Mouse (Mus musculus) hematopoietic stem cell, adult 5-6 weeks (primary cell): Measurements from ENCODE around the gene Edn3. TPM values are rescaled to one million over a fixed set of nuclear protein-coding genes. Genes with fewer than 3 reads are reported as not detected.
A peak's percentile ranks its signal among the peaks of the same experiment; 100 is the strongest.

Experiments used
- ATAC-seq, 2 experiments: fragments of 125-278 bp in 1 of 2; replicated peaks in 1 of 2; 2 replicates each; pipeline ENCODE4 v1.8.0; 2016 to 2017; ENCODE audit warnings: inconsistent platforms in 2 of 2, mild to moderate bottlenecking in 2 of 2, moderate number of reproducible peaks in 2 of 2, low read depth in 1 of 2, moderate TSS enrichment in 1 of 2; ENCODE audit not compliant: low FRiP score in 2 of 2, poor library complexity in 2 of 2, severe bottlenecking in 2 of 2, insufficient read depth in 1 of 2, low TSS enrichment in 1 of 2
- total RNA-seq: library from RNA; stranded (forward); fragments of 172-1452, 232-1000 nt; gene quantifications from 2 replicates; pipeline ENCODE4 v1.2.3, GENCODE M21; 2017

Edn3 gene
- total RNA-seq, 1 experiment from 2014 or later: 0.84 TPM

DNA sequence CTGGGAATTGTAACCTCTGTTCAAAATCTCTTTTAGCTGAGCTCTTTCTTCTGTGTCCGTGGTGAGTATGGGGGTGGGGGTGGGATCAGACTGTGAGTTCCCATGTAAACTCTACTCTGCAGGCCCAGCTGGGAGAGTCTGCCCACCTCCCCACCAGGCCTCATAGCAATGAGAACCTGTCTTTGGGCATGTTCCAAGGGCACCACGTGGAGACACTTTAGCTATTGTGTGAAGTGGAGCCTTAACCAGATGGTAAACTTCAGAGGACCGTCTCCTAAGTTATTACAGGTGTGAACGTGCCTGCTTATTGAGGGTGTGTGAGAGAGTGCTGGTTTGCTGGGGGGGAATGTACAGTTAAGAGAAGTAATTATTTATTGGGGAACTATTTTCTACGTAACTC lies 22.5 kb downstream of the Edn3 start:
- no peak for ATAC-seq

DNA sequence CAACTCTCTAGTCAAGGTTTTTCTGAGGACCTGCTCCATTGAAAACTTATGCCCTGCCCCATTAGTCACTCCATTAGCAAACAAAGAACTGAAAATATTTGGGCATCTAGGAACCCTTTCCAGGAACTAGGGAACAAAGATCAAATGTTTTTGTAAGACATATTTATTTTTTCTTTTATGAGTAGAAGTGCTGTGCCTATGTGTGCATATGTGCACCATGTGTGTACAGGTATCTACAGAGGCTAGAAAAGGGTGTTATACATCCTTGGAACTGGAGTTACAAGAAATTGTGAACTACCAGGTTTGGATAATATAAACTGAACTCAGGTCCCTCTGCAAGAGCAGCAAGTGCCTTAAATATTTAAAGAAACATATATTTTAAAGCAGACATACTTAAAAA lies 28.4 kb downstream of the Edn3 start:
- ATAC-seq: no peak

DNA sequence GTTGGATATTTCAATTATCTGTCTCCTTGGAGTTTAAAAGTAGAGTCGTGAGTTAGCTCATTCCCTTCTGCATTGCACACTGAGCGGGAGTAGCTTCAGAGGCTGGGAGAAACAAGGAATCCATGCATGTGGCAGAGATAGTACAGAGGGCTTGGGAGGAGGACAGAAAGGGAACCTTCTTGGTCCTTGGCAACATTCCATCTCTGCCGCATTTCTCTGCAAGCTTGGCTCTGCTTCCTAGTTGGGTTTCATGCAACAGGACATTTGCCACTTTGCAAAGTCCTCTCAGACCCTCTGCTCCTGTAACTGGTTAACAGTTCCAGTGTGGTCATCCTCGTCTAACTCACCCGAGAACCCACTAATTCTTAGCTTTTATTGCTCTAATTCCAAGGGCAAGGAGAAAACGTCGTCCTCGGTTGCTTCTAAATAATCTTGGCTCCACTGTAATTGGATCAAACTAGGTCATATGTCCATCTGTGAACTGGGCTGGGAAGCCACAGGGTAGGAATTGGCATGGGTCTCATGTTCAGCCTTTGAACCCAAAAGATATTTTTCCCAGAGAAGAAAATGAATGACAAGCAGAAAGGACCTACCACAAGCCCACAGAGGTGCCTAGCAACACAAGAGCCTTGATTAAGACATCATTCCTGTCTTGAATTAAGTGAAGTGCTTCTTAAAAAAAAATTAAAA lies 32.2 kb downstream of the Edn3 start:
- ATAC-seq: no peak

DNA sequence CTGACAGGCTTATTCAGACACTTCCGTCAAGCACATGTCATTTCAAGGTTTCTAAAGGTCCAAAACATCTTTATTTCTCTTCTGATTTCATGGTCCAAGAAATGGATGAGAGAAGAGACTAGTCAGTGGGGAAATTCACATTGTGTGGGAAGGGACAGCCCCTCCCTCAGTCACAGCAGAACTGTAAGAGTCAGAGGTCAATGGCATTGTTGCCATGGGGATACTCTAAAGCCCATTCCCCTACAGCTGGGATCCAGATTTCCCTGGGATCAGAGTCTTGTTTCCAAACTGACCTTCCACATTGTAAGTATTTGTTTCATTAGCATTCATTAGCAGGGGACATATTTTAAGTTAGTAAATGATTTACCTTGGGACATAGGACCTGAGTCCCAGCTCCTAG lies 32.8 kb downstream of the Edn3 start:
- no peak for ATAC-seq

DNA sequence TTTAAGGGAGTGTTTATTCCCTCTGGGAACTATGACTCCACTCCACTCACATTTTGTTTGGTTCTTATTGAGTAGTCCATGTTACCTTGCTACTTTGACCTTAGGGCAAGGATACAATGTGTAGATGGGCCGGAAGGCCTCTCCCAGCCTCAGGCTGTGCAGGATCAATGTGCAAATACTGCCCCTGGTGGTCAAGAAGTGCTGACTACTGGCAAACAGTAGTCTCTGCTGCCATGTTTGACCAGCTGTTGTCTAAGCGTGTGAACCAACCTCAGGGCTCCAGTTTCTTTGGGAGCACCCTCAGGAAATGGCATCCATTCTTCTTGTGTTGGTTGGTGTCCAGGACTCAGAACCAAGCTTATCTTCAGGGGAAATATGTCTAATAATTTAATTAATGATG lies 36.6 kb downstream of the Edn3 start:
- no peak for ATAC-seq

DNA sequence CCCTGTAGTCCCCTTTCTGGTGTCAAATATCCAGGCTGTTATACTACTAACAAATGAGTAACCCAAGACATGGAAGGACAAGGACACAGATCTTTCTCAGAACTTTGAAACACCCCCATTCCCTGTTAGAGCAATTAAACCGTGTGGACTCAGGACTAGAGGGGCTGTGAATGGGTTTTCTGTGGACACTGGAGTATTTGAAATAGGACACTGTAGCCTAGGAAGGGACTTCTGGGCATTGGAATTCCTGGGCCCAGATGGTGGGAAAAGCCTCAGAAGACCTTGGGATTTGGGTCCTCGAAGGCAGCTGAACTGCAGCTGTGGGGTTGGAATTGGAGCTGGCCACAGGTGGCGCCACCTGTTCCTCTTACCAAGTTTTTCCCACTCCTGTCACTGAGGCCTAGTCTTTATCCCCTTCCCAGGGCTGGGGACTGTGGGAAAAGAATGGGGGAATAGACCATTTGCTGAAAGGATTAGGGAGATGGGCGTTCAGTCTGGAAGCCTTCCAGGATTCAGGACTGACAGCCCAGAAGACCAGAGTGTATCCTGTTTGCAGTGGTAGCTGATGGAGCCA lies 37.2 kb downstream of the Edn3 start:
- no peak for ATAC-seq

DNA sequence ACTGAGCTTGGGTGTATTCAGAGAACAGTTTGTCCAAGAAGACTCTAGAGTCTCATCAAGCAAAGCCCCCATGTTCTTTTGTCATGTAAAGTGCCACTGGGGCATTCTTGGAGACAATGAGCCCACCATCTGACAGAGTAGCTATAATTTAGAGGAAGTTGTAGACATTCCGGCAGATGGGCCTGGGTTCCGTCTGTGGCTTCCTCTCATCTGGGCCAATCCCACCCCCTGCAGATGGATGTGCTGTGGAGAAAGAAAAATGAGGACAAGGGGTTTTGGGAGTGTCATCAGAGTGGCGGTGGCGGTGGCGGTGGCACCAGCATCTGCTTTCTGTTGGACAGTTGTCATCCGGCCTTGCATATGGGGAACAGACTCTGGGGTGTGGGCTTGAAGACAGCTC lies 42.0 kb downstream of the Edn3 start:
- peak; percentile 12 to 39; a peak in 1 of 4 replicates for ATAC-seq

DNA sequence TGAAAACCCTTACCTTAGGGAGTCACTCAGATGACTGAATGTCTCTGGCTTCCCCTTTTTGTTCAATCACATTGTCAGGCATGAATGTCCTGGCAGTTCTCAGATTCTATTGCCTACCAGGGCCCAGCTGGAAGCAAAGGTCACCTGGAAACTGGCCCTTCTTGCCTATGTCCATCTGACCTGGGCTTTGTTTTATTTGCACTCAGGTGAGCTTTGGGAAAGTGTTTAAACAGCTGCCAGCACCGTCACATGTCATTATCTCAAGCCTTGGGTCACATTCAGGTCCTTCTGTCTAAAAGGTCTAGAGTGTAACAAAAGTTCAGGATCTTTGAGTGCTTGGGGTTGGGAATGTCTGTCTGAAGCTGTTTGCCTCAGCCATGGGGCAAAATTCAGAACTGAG lies 43.2 kb downstream of the Edn3 start:
- no peak for ATAC-seq

DNA sequence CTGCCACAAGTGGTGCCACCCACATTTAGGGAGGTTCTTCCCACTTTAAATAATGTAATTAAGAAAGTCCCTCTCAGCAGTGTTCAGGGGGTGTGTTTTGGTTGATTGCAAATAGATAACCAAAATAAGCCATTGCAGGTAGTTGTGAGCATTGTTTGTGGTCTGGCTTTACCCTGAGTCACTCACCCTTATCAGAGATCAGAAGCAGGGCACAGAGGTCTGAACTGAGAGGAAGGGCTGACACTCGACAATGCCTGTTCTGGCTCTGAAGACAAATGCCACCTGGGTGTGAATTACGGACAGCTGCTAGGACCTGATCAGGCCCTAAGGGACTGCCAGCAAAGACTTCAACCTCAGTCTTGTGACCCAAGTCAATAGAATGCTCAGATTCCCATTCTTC lies 47.5 kb downstream of the Edn3 start:
- ATAC-seq: 0 out of 4 replicates have a peak, but pooled peaks of 1 of the 2 experiments have one; percentile 38

DNA sequence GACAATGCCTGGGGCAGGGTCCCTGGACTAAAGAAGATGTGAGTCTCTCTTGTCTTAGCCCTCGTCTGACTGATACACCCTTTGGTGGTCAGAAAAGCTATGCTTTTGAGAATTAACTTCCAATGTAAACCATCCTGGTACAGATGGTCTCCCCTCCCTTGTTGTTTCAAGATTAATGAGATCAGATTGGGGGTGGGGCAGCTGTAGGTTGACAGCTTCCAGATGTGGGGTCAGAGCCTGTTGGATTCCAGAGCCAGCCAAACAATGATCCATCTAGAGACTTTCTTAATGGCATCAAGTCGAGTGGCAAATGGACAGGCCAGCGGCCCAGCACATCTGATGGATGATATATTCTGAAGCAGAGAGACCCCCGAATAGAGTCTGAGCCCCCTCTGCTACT lies 48.9 kb downstream of the Edn3 start:
- no peak for ATAC-seq

DNA sequence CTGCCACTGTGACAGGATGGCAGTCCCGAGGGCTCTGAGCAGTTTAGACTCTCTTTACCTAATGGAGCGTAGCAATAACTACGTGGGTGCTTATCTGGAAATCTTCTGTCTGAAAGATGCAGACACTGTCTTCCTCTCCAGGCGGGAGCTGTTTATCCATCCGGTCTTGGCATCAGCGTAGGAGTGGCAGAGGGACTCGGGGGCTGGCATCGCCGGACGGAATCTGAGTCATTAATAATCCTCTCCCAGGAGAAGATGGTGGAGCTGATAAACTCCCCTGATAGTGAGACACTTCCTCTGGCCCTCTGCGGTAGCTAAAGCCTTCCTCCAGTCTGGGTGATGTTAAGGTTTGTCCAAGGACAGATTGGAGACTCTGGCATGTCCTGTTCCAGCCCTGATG lies 52.9 kb downstream of the Edn3 start:
- ATAC-seq: no peak

DNA sequence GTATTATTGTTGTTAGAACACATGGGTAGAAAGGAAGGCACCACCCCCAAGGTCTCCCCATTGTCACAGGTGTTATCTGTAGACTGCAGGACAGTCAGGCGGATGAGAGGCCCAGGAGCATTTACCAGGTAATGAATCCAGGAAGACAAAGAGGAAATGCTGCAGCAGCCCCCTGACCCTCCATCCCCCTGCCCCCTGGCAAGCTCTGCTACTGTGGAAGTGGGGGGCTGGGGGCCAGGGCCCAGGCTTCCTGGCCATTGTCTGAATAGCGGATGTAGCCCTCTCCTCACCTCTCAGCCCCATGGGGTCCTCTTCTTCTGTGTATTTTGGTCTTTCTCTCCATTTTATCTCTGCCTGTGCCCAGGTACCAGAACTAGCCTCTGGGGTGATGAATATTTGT lies 55.7 kb downstream of the Edn3 start:
- ATAC-seq: no peak

DNA sequence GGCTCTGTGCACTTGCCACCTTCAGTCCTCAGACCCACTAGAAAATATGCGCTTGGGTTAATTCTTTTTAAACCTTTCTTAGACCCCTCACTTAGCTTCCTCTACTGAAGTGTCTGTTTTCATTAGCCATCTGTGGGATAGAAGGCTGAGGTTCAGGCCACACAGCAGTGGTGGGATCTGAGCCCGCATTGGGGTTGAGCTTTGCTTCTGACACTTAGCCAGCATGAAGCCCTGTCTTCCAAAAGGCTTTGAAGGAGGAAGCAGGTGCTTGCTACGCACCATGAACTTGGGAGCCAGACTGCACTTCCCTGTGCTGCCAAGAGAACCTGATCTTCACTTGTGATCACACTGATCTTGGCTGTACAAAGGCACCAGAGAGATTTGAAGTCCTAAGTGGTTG lies 59.9 kb downstream of the Edn3 start:
- ATAC-seq: no peak

DNA sequence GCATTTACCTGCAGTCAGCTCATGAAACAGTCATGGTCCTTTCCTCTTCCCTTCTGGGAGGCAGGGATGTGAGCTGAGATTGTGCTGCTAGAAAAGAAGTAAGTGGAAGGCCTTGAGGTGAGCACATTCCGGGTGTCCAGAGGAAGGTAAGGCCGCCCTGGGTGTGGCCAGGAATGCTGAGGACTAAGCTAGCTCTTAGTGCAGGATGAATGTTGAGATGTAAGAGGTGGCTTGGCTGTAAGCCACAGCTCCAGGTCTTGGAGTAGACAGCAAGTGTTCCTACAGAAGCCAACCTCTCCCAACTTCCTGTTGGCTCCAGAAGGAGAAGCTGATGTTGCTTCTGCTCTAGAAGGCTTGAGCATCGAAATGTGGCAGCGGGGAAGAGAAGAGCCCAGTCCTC lies 67.4 kb downstream of the Edn3 start:
- ATAC-seq: no peak

DNA sequence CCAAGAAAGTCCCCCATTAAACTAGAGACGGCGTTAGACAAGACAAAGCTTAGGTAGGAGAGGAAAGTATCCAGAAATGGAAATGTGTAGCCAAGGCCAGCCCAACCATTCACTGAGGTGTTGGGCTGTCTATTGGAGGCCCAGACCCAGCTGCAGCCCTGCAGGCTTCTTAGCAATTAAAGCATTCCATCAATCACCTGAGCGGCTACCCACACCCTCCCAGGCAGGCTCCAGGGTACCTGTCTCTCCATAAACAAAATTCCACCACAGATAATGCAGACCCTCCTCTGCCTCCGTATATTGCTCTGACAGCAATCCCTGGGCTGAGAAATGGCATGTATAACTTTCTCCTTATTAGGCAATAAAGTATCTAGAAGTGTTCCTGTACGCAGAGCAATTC lies 73.2 kb downstream of the Edn3 start:
- ATAC-seq: no peak

Other genes starting within 250 kb of the Edn3 start
- gene Zfp831, start 117.1 kb upstream of the Edn3 start, total RNA-seq: 12.4 and 15.1 TPM in 2 replicates
- gene Gm14444, start 249.6 kb downstream of the Edn3 start, total RNA-seq: not detected in 2 replicates